Mouse (Mus musculus) mesoderm, embryonic 11.5 days (tissue): ENCODE data around the gene Slc30a4.

Source experiments
- DNase-seq: peaks from one replicate; pipeline ENCODE4 v3.0.0-alpha.2; 2012; ENCODE audit warnings: low read depth, low spot score

The Slc30a4 gene

GRCm38 (mm10) chr2:122681379-122682137, 20.9 kb downstream of the Slc30a4 start:
- DNase-seq: no peak

- no peak for DNase-seq
Observed at GRCm38 (mm10) chr2:122675126-122675525, 27.3 kb downstream of the Slc30a4 start.

GRCm38 (mm10) chr2:122672841-122673240, 29.6 kb downstream of the Slc30a4 start:
- no peak for DNase-seq

GRCm38 (mm10) chr2:122671714-122672113, 30.7 kb downstream of the Slc30a4 start:
- DNase-seq: no peak

- DNase-seq: peak; percentile 43
Observed at GRCm38 (mm10) chr2:122667856-122668255, 34.6 kb downstream of the Slc30a4 start.

- DNase-seq: peak; percentile 12
Observed at GRCm38 (mm10) chr2:122665973-122666875, 36.2 kb downstream of the Slc30a4 start.

GRCm38 (mm10) chr2:122665253-122665972, 37.0 kb downstream of the Slc30a4 start:
- no peak for DNase-seq

GRCm38 (mm10) chr2:122659825-122660224, 42.6 kb downstream of the Slc30a4 start:
- no peak for DNase-seq

- DNase-seq: no peak
Observed at GRCm38 (mm10) chr2:122657707-122658524, 44.5 kb downstream of the Slc30a4 start.

GRCm38 (mm10) chr2:122656767-122657166, 45.7 kb downstream of the Slc30a4 start:
- DNase-seq: no peak

- no peak for DNase-seq
Observed at GRCm38 (mm10) chr2:122656052-122656451, 46.4 kb downstream of the Slc30a4 start.

- no peak for DNase-seq
Observed at GRCm38 (mm10) chr2:122652096-122653084, 50.1 kb downstream of the Slc30a4 start.

- no peak for DNase-seq
Observed at GRCm38 (mm10) chr2:122638673-122639072, 63.8 kb downstream of the Slc30a4 start.

GRCm38 (mm10) chr2:122638029-122638428, 64.4 kb downstream of the Slc30a4 start:
- DNase-seq: no peak

- peak; percentile 75 for DNase-seq
Observed at GRCm38 (mm10) chr2:122637526-122637997, 64.9 kb downstream of the Slc30a4 start.

- DNase-seq: no peak
Observed at GRCm38 (mm10) chr2:122636686-122637085, 65.8 kb downstream of the Slc30a4 start, which contains the start of gene AA467197. Gene AA467197 (plus strand): TSS chr2:122636986.
